ENCODE assay signal across 9 mouse cellular contexts in the genomic region with DNA sequence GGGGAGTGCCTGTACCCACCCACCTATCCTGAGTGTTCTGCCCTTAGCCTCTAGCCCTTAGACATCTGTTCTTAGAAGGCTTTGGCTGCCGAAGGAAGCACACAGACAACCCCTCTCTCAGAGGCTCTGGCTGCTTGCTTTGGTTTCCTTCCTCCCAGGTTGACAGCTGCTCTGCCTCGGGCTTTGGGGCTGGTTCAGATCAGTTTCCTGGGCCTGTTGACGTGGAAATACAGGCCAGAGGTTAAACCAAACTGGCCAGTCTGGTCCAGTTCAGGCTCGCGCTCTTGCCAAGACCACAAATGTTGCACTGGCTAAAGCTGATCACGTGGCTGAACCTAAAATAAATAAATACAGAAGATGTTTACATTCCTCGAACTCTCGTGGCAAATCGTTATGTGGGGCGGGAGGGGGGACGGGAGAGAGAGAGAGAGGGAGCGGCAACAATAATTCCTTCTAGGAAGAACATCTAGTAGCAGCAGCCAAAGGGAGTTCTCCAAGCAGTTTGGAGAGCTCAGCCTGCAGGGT. TPM values are rescaled to one million over a fixed set of nuclear protein-coding genes. Genes with fewer than 3 reads are reported as not detected.
DNase-seq lines count a peak whose midpoint lies in the region; ATAC-seq and TF ChIP-seq lines count a peak whose summit lies in the region.
"Had no signal": no experiment of that assay in that cellular context is flagged by ENCODE, and none has a peak within 500 bp of the region (broad histone marks: within the 10 kb centered on the region; RNA-seq: fewer than 3 reads in every experiment).

No protein-coding gene starts in this region.

- H3K36me3 ChIP-seq in midbrain, embryonic 11.5 days (ENCODE audit: control insufficient read depth, insufficient read depth, low read length): no peaks in the 10 kb centered on the region
- H3K36me3 ChIP-seq in midbrain, embryonic 13.5 days: no peaks in the 10 kb centered on the region
- no peaks in the 10 kb centered on the region for H3K36me3 ChIP-seq in heart, postnatal 0 days (replicated peaks; ENCODE audit: control insufficient read depth, insufficient read depth, low read length)
- no peaks in the 10 kb centered on the region for H3K36me3 ChIP-seq in liver, embryonic 12.5 days
- H3K36me3 ChIP-seq in hindbrain, embryonic 16.5 days (ENCODE audit: control insufficient read depth, insufficient read depth, low read length): no peaks in the 10 kb centered on the region

- WGBS in midbrain, embryonic 11.5 days: 70% methylated on average over 12 of the region's 12 CpGs
- 77% methylated on average over 12 of the region's 12 CpGs for WGBS in midbrain, embryonic 13.5 days
- WGBS in heart, postnatal 0 days: 39% methylated on average over 12 of the region's 12 CpGs
- 38% methylated on average over 12 of the region's 12 CpGs for WGBS in liver, embryonic 12.5 days (ENCODE audit: insufficient replicate concordance)
- WGBS in hindbrain, embryonic 16.5 days: 75% methylated on average over 12 of the region's 12 CpGs

- no peak overlapping the region for H3K9ac ChIP-seq in midbrain, embryonic 11.5 days (ENCODE audit: low read length)
- no peak overlapping the region for H3K9ac ChIP-seq in midbrain, embryonic 13.5 days (replicated peaks)
- H3K9ac ChIP-seq in heart, postnatal 0 days (replicated peaks; ENCODE audit: low read depth, low read length): no peak overlapping the region
- no peak overlapping the region for H3K9ac ChIP-seq in liver, embryonic 12.5 days
- H3K9ac ChIP-seq in hindbrain, embryonic 16.5 days (ENCODE audit: low read depth, low read length): no peak overlapping the region

- H3K27me3 ChIP-seq in midbrain, embryonic 11.5 days (ENCODE audit: control insufficient read depth, insufficient read depth, low read length): no peaks in the 10 kb centered on the region
- no peaks in the 10 kb centered on the region for H3K27me3 ChIP-seq in midbrain, embryonic 13.5 days
- no peaks in the 10 kb centered on the region for H3K27me3 ChIP-seq in heart, postnatal 0 days (ENCODE audit: control insufficient read depth, insufficient read depth, low read length)
- H3K27me3 ChIP-seq in liver, embryonic 12.5 days (replicated peaks): no peaks in the 10 kb centered on the region
- no peaks in the 10 kb centered on the region for H3K27me3 ChIP-seq in hindbrain, embryonic 16.5 days (replicated peaks; ENCODE audit: control insufficient read depth, insufficient read depth, low read length)

- H3K4me1 ChIP-seq in midbrain, embryonic 11.5 days (ENCODE audit: control insufficient read depth, insufficient read depth, low read length): no peaks in the 10 kb centered on the region
- H3K4me1 ChIP-seq in midbrain, embryonic 13.5 days (replicated peaks): no peaks in the 10 kb centered on the region
- H3K4me1 ChIP-seq in heart, postnatal 0 days (ENCODE audit: control insufficient read depth, insufficient read depth): peaks cover 3% of the 10 kb centered on the region; the same call in 1 of the 2 replicates
- H3K4me1 ChIP-seq in liver, embryonic 12.5 days: 0 out of 2 replicates have a peak, but pooled peaks cover 4% of the 10 kb centered on the region
- H3K4me1 ChIP-seq in hindbrain, embryonic 16.5 days (ENCODE audit: control insufficient read depth, insufficient read depth, low read depth, low read length): no peaks in the 10 kb centered on the region

- no peak for TF ChIP-seq CTCF in heart, postnatal 0 days (IDR thresholded peaks at IDR 0.05; ENCODE audit: low read depth)

- no peak for TF ChIP-seq EP300 in heart, postnatal 0 days (IDR thresholded peaks at IDR 0.05; ENCODE audit: low read depth)

- H3K27ac ChIP-seq in midbrain, embryonic 11.5 days (ENCODE audit: low read depth, low read length): no peak overlapping the region
- no peak overlapping the region for H3K27ac ChIP-seq in midbrain, embryonic 13.5 days
- peak overlapping the region; percentile 59 for H3K27ac ChIP-seq in heart, postnatal 0 days (ENCODE audit: low read depth)
- peak overlapping the region; percentile 57 for H3K27ac ChIP-seq in liver, embryonic 12.5 days
- no peak overlapping the region for H3K27ac ChIP-seq in hindbrain, embryonic 16.5 days (ENCODE audit: low read depth, low read length)
- H3K27ac ChIP-seq: macrophage had no signal

- no peak for ATAC-seq in midbrain, embryonic 11.5 days (ENCODE audit: low FRiP score)
- no peak for ATAC-seq in midbrain, embryonic 13.5 days
- ATAC-seq in heart, postnatal 0 days (ENCODE audit: insufficient read depth, low read depth): peak; percentile 73
- peak; percentile 40; the same call in 1 of the 2 replicates for ATAC-seq in liver, embryonic 12.5 days
- no peak for ATAC-seq in hindbrain, embryonic 16.5 days

- H3K4me3 ChIP-seq in midbrain, embryonic 11.5 days (ENCODE audit: low read depth, low read length): no peak overlapping the region
- H3K4me3 ChIP-seq in midbrain, embryonic 13.5 days (replicated peaks): no peak overlapping the region
- no peak overlapping the region for H3K4me3 ChIP-seq in heart, postnatal 0 days (ENCODE audit: low read depth, low read length)
- H3K4me3 ChIP-seq in liver, embryonic 12.5 days: no peak overlapping the region
- H3K4me3 ChIP-seq in hindbrain, embryonic 16.5 days (ENCODE audit: low read length): no peak overlapping the region

- H3K9me3 ChIP-seq in midbrain, embryonic 11.5 days (ENCODE audit: control insufficient read depth, low read length): peaks cover 5% of the 10 kb centered on the region; the same call in 1 of the 2 replicates
- H3K9me3 ChIP-seq in midbrain, embryonic 13.5 days: peaks cover 4% of the 10 kb centered on the region; the same call in 1 of the 2 replicates
- H3K9me3 ChIP-seq in heart, postnatal 0 days (replicated peaks; ENCODE audit: control insufficient read depth, low read length): peaks cover 4% of the 10 kb centered on the region; the same call in 1 of the 2 replicates
- H3K9me3 ChIP-seq in liver, embryonic 12.5 days (replicated peaks): peaks cover 5% of the 10 kb centered on the region
- peaks cover 3% of the 10 kb centered on the region for H3K9me3 ChIP-seq in hindbrain, embryonic 16.5 days (ENCODE audit: control insufficient read depth, low read length)

- no peak overlapping the region for H3K4me2 ChIP-seq in midbrain, embryonic 11.5 days
- H3K4me2 ChIP-seq in midbrain, embryonic 13.5 days (replicated peaks): no peak overlapping the region
- peak overlapping the region; percentile 11; the same call in 1 of the 2 replicates for H3K4me2 ChIP-seq in heart, postnatal 0 days (ENCODE audit: low read depth, low read length)
- peak overlapping the region; percentile 18; the same call in 1 of the 2 replicates for H3K4me2 ChIP-seq in liver, embryonic 12.5 days
- H3K4me2 ChIP-seq in hindbrain, embryonic 16.5 days (ENCODE audit: low read length): no peak overlapping the region

- DNase-seq in midbrain, embryonic 11.5 days (ENCODE audit: low spot score, missing footprints): peak; percentile 82
- peak; percentile 21 for DNase-seq in heart, postnatal 0 days (ENCODE audit: low spot score)
- peak; percentile 51 for DNase-seq in urinary bladder, adult 2 months (ENCODE audit: low spot score)
- DNase-seq in layer of hippocampus, adult 9-10 months (ENCODE audit: low spot score): no peak
- no peak for DNase-seq in cerebellum, adult 9-10 months

RNA-seq across cellular contexts. Expression of a gene that starts 49.5 kb away (rescaled TPM):
- 18.1 and 18.7 TPM in 2 replicates for polyA plus RNA-seq in midbrain, embryonic 11.5 days (2014; fragmentation: Nextera tagmentation; extraction: Ambion mirVana)
- 16.7 and 18.0 TPM in 2 replicates for polyA plus RNA-seq in midbrain, embryonic 13.5 days (2015; fragmentation: Nextera tagmentation; extraction: Ambion mirVana)
- 33.4 and 37.4 TPM in 2 replicates for total RNA-seq in heart, postnatal 0 days (2014; rRNA removed; ENCODE audit: low replicate concordance)
- polyA plus RNA-seq in heart, postnatal 0 days (2015; fragmentation: Nextera tagmentation; extraction: Ambion mirVana): 10.8 and 11.2 TPM in 2 replicates
- 15.6 and 16.1 TPM in 2 replicates for polyA plus RNA-seq in liver, embryonic 12.5 days (2016; fragmentation: Nextera tagmentation; extraction: Ambion mirVana)
- polyA plus RNA-seq in urinary bladder, adult 2 months (2012; rRNA removed): 33.4 and 39.2 TPM in 2 replicates
- 12.6 and 13.6 TPM in 2 replicates for polyA plus RNA-seq in hindbrain, embryonic 16.5 days (2015; fragmentation: Nextera tagmentation; extraction: Ambion mirVana)

Comparison
In these comparisons a context has a peak if more than half of its experiments do, and no peak if none do; other contexts are left out.
1. ATAC-seq: peak in heart, postnatal 0 days (single experiment) and liver, embryonic 12.5 days (single experiment); none in midbrain, embryonic 11.5 days (single experiment), midbrain, embryonic 13.5 days (single experiment) and hindbrain, embryonic 16.5 days (single experiment).
2. DNase-seq: peak in midbrain, embryonic 11.5 days (single experiment), heart, postnatal 0 days (single experiment) and urinary bladder, adult 2 months (single experiment); none in layer of hippocampus, adult 9-10 months (single experiment) and cerebellum, adult 9-10 months (single experiment).
3. H3K27ac ChIP-seq: peak in heart, postnatal 0 days (single experiment) and liver, embryonic 12.5 days (single experiment); none in midbrain, embryonic 11.5 days (single experiment), midbrain, embryonic 13.5 days (single experiment) and hindbrain, embryonic 16.5 days (single experiment).
4. H3K4me2 ChIP-seq: peak in heart, postnatal 0 days (single experiment) and liver, embryonic 12.5 days (single experiment); none in midbrain, embryonic 11.5 days (single experiment), midbrain, embryonic 13.5 days (single experiment) and hindbrain, embryonic 16.5 days (single experiment).